Mouse (Mus musculus) testis, postnatal 14 days (tissue): ENCODE measurements at regions not wholly inside any gene's neighbourhood (a gene's known extent, or its start where the extent isn't known, plus 50 kb on each side); places are given as distances from the start of the nearest gene placed in this dataset.
A peak's percentile ranks its signal among the peaks of the same experiment; 100 is the strongest.

ENCODE experiments used
- DNase-seq: peaks from one replicate; pipeline ENCODE4 v3.0.0; 2021; ENCODE audit warnings: low spot score

GRCm38 (mm10) chr9:122626346-122626745 lies 120.8 kb upstream of the Topaz1 start:
- no peak for DNase-seq

GRCm38 (mm10) chr9:122629171-122629904 lies 117.8 kb upstream of the Topaz1 start:
- DNase-seq = no peak

- no peak for DNase-seq
These were observed 115.4 kb upstream of the Topaz1 start for GRCm38 (mm10) chr9:122631793-122632192.

GRCm38 (mm10) chr9:122633484-122633883 lies 113.7 kb upstream of the Topaz1 start:
- no peak for DNase-seq

- DNase-seq = no peak
These were observed 111.8 kb upstream of the Topaz1 start for GRCm38 (mm10) chr9:122635138-122635964.

- no peak for DNase-seq
These were observed 109.6 kb upstream of the Topaz1 start for GRCm38 (mm10) chr9:122637591-122637990.

- no peak for DNase-seq
These were observed 107.9 kb upstream of the Topaz1 start for GRCm38 (mm10) chr9:122639239-122639638.

- no peak for DNase-seq
These were observed 104.2 kb upstream of the Topaz1 start for GRCm38 (mm10) chr9:122642913-122643312.

GRCm38 (mm10) chr9:122645569-122645968 lies 101.6 kb upstream of the Topaz1 start:
- DNase-seq = no peak

GRCm38 (mm10) chr9:122650862-122651261 lies 96.3 kb upstream of the Topaz1 start:
- DNase-seq = no peak

GRCm38 (mm10) chr9:122655583-122655982 lies 91.6 kb upstream of the Topaz1 start:
- no peak for DNase-seq

GRCm38 (mm10) chr9:122660050-122660449 lies 87.1 kb upstream of the Topaz1 start:
- DNase-seq = no peak

GRCm38 (mm10) chr9:122666978-122667645 lies 80.0 kb upstream of the Topaz1 start:
- DNase-seq = no peak

- no peak for DNase-seq
These were observed 79.5 kb upstream of the Topaz1 start for GRCm38 (mm10) chr9:122667646-122667981.

GRCm38 (mm10) chr9:122673777-122674176 lies 73.4 kb upstream of the Topaz1 start:
- no peak for DNase-seq

- DNase-seq = no peak
These were observed 69.0 kb upstream of the Topaz1 start for GRCm38 (mm10) chr9:122678001-122678696.

- no peak for DNase-seq
These were observed 60.0 kb upstream of the Topaz1 start for GRCm38 (mm10) chr9:122687170-122687569.

- DNase-seq = peak; percentile 27
These were observed 55.3 kb upstream of the Topaz1 start for GRCm38 (mm10) chr9:122691879-122692278.

- no peak for DNase-seq
These were observed 51.4 kb upstream of the Topaz1 start for GRCm38 (mm10) chr9:122695724-122696123.
